Mouse (Mus musculus) cortical plate, adult 2 months (tissue): ENCODE measurements around the gene Igdcc4.

ENCODE experiments used
- CTCF ChIP-seq: fragments of 200-500 bp; IDR thresholded peaks from 2 replicates; pipeline ENCODE4 v1.5.1; 2011; ENCODE audit warnings: mild to moderate bottlenecking, control low read depth, low read length; ENCODE audit not compliant: insufficient read depth; ENCODE audit errors: extremely low read depth
- POLR2A ChIP-seq: fragments of 200-500 bp; IDR thresholded peaks from 2 replicates; pipeline ENCODE4 v1.6.1; 2011; ENCODE audit warnings: mild to moderate bottlenecking, low read length, control low read depth; ENCODE audit not compliant: insufficient read depth; ENCODE audit errors: extremely low read depth

- TF ChIP-seq CTCF: no peak
- TF ChIP-seq POLR2A: no peak
Measured at GRCm38 (mm10) chr9:65175234-65175938, 74.1 kb downstream of the Igdcc4 start.
